Mouse (Mus musculus) yolk sac, embryonic 10.5 days (tissue): ENCODE measurements around the gene Ankrd33b.

Experiments
- DNase-seq: peaks from one replicate; pipeline ENCODE4 v3.0.0-alpha.2; 2017; ENCODE audit warnings: low spot score

Ankrd33b gene

GRCm38 (mm10) chr15:31304302-31304701, 63.2 kb downstream of the Ankrd33b start:
- DNase-seq: no peak

- DNase-seq: no peak
Observed at GRCm38 (mm10) chr15:31302293-31302990, 65.1 kb downstream of the Ankrd33b start.

DNA sequence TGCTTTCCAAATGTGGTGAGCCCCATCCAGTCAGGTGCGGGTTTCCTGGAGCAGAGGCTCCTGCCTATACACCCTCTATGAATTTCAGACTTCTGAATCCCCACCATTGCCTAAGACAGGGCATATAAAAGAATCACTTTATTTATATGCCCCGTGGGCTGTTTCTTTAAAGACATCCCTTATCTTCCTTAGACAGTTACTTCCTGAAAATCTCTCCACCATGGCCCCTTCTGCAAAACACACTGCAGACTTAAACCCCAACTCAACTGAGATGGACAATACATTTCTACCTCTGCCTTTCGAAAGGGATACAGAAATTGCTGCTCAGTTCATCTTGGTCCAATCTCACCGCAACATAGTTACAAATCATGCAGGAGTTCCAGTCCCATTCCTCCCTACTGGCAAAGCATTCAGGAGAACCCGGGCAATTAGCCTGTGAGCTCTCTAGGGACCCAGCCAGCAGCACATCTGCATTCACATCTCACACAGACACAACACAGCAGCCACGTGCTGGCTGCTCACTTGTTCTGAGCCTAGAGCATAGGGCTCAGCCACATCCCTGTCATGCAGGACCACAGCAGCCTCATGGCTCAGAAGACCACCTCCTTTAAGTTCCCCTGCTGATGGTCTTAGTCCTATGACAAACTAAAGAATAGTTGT, 68.1 kb downstream of the Ankrd33b start:
- DNase-seq: no peak

- no peak for DNase-seq
Observed at GRCm38 (mm10) chr15:31297777-31298137, 69.8 kb downstream of the Ankrd33b start.

DNA sequence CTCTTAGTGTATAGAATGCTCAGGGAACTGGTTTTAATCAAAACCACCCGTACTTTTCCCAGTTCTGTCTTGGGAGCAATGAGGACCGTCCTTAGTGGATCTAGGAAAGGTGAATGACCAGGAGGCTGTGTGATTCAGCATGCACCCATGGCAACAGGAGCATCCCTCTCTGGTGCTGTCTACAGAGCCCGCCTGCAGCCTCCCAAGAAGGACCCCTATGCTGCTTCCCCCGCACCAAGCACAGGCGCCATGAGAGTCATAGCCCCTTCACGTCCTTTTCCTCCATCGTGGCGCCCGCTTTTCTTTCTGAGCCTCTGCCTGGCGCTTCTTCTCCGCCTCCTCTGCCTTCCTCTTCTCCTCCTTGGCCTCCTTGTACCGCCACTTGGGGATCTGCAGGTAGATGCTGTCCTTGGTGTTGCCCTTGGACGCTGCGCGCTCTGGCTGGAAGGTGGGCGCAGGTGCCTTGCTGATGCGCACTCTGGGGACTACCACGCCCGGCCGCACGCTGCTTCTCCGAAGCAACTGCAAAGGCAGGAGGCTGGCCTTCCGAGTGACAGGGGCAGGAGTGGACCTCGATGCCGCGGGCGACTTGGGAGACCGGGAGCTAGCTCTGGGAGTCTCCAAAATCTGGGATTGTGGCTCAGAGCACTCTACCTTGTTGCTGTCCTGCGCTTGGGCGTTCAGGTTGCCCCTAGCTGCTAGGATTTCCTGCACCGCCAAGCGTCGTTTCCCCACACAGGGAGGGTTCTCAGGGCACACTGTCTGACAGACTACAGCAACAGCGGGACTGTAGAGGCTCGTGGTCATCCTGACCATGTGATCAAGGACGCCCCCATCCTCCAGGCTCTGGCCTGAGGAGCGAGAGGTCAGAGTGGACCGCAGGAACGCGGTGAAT, 70.4 kb downstream of the Ankrd33b start:
- no peak for DNase-seq

GRCm38 (mm10) chr15:31294311-31294710, 73.2 kb downstream of the Ankrd33b start:
- no peak for DNase-seq

- no peak for DNase-seq
Observed at GRCm38 (mm10) chr15:31292627-31293026, 74.9 kb downstream of the Ankrd33b start.

- no peak for DNase-seq
Observed at GRCm38 (mm10) chr15:31285695-31286094, 81.8 kb downstream of the Ankrd33b start.

GRCm38 (mm10) chr15:31284922-31285631, 82.4 kb downstream of the Ankrd33b start:
- no peak for DNase-seq

- DNase-seq: no peak
Observed at GRCm38 (mm10) chr15:31284142-31284541, 83.4 kb downstream of the Ankrd33b start.

DNA sequence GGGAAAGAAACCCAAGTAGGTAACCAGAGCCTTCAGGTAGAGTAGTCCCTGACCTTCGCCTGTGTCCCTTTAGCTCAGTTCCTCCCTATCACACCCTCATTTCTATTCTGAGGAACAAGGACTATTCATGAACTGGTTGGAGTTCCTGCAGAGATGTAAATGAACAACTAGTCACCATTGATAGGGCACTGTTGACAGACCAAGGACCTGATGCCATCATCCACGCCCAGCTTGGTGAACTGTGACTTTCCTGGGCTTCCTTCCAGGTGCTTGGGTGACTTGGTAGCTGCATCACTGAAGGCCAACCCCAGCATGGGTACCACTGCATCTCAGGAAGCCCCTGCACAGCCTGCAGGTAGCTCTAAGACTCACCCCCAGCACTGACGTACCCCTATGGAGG, 85.2 kb downstream of the Ankrd33b start:
- DNase-seq: no peak

- no peak for DNase-seq
Observed at GRCm38 (mm10) chr15:31281830-31282229, 85.7 kb downstream of the Ankrd33b start.

DNA sequence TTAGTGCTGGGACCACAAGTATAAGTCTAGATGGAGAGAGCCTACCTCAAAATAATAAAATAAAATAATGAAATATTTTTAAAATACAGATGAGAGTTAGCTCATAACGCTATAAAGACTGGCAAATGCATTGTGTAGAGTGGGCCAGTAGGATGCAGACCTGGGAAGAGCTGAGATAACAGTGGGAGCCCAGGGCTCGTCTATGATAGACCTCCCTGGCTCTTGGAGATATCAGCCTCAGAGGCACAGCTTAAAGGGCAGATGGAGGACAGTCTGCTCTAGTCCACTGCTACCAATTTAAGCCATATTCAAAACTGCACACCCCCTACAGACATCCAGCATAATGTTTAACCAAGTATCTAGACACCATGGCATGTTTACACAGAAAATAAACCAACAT, 86.8 kb downstream of the Ankrd33b start:
- DNase-seq: no peak

- DNase-seq: no peak
Observed at GRCm38 (mm10) chr15:31280059-31280458, 87.5 kb downstream of the Ankrd33b start.

- no peak for DNase-seq
Observed at GRCm38 (mm10) chr15:31279577-31280004, 87.9 kb downstream of the Ankrd33b start.

- no peak for DNase-seq
Observed at GRCm38 (mm10) chr15:31279120-31279519, 88.4 kb downstream of the Ankrd33b start.

- DNase-seq: no peak
Observed at GRCm38 (mm10) chr15:31278090-31278489, 89.4 kb downstream of the Ankrd33b start.

GRCm38 (mm10) chr15:31273509-31273908, 94.0 kb downstream of the Ankrd33b start:
- DNase-seq: no peak

DNA sequence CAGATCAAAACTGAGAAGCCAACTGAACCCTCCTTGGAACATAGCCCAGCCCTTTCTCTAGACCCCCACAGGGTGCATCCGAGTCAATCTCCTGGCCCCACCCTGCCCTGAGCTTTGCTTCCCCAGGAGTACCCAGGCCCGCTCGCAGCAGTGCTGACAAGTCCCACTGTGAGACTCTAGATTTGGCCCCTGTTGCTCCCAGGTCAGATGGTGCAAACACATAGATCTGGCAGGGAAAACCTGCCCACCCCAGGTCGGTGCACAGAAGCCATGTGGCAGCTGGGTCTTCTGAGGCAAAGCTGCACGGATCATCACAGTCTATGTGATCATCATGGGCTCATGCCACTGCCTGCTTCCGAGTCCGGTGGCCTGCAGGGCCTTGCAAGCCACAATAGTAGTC, 94.8 kb downstream of the Ankrd33b start:
- no peak for DNase-seq

DNA sequence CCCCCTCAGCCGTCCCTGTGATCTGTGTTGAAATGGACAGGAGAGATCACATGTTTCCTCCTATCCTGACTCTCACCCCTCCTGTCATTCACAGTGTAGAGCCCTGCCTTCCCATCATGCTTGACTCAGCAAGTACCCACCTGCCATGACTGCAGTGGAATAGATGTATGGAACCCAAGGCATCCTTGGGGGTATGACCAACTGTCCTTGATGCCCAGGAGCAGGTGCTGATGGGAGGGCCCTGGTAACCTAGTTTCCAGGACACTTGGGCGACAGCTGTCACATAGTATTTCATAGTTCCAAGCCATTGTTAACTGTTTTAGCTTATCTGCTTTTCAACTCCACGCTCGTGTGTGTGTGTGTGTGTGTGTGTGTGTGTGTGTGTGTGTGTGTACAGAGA, 98.0 kb downstream of the Ankrd33b start:
- no peak for DNase-seq

GRCm38 (mm10) chr15:31268148-31268547, 99.4 kb downstream of the Ankrd33b start:
- DNase-seq: no peak

DNA sequence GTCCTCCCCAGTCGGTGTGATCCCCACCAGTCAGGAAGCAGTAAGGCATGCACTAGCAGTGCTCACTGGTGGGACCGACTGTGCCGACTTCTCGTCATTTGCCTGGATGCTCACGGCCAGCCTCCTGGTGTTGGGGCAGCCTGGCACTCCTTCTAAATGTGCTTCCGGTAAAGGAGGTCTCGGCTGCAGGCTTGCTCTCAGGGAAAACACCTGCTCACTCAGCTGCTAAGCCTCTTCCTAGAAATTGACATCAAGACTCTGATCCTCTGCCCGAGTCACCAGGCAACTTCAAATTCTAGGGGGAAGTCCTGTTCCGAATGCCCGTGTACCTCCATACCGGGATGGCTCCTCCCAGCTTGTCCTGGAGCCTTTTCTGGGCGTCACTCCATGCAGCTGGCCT, 101.7 kb downstream of the Ankrd33b start:
- no peak for DNase-seq
